16 mouse cellular contexts compared by ENCODE assay signal in the genomic region with DNA sequence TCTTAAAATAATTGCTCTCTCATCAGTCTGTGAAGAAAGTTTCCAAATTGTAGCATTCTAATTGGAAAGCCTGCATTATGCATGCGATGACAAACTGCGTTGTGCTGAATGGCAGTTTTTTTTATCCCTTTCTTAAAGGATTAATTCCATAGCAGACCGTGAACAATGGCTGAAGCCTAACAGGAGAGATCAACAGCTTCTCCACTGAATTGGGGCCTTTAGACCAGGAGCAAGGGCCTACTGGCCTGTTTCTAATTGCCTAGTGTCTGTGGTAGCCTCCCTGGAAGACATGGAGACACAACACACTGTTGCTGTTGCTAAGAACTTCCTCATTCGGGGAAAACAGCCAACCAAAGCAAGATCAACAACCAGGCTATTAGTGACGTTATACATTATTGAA.
DNase-seq lines count a peak whose midpoint lies in the region; ATAC-seq and TF ChIP-seq lines count a peak whose summit lies in the region.
"Had no signal": no experiment of that assay in that cellular context is flagged by ENCODE, and none has a peak within 500 bp of the region (broad histone marks: within the 10 kb centered on the region; RNA-seq: fewer than 3 reads in every experiment).

No protein-coding gene starts in this region.

- 20% methylated on average over 5 of the region's 5 CpGs for WGBS in forebrain, embryonic 10.5 days
- WGBS in forebrain, postnatal 0 days: 11% methylated on average over 5 of the region's 5 CpGs
- WGBS in forebrain, embryonic 16.5 days: 3% methylated on average over 5 of the region's 5 CpGs
- 5% methylated on average over 5 of the region's 5 CpGs for WGBS in midbrain, embryonic 13.5 days
- WGBS in heart, embryonic 12.5 days: 76% methylated on average over 5 of the region's 5 CpGs

- TF ChIP-seq EP300 in MEL (IDR thresholded peaks at IDR 0.05; ENCODE audit: low read depth in 1 of 2, low read length in 2 of 2): no peak

- no peak for TF ChIP-seq RAD21 in MEL (IDR thresholded peaks at IDR 0.05; ENCODE audit: low read depth, low read length)

- ATAC-seq in forebrain, postnatal 0 days: no peak
- peak; percentile 57; the same call in 1 of the 2 replicates for ATAC-seq in forebrain, embryonic 16.5 days
- 0 out of 2 replicates have a peak, but pooled peaks have one; percentile 24 for ATAC-seq in midbrain, embryonic 13.5 days
- no peak for ATAC-seq in heart, embryonic 12.5 days (ENCODE audit: insufficient number of reproducible peaks, low FRiP score)

- peak overlapping the region; percentile 79 for H3K27ac ChIP-seq in forebrain, embryonic 10.5 days
- no peak overlapping the region for H3K27ac ChIP-seq in forebrain, postnatal 0 days (ENCODE audit: low read depth, low read length)
- H3K27ac ChIP-seq in MEL (ENCODE audit: control insufficient read depth, low read depth, low read length): no peak overlapping the region
- no peak overlapping the region for H3K27ac ChIP-seq in forebrain, embryonic 16.5 days (ENCODE audit: low read length)
- peak overlapping the region; percentile 74 for H3K27ac ChIP-seq in midbrain, embryonic 13.5 days
- no peak overlapping the region for H3K27ac ChIP-seq in heart, embryonic 12.5 days (ENCODE audit: poor library complexity, severe bottlenecking)
- H3K27ac ChIP-seq: embryonic facial prominence, embryonic 15.5 days; kidney, embryonic 15.5 days; macrophage had no signal

- no peak overlapping the region for H3K4me2 ChIP-seq in forebrain, postnatal 0 days (ENCODE audit: low read depth)
- no peak overlapping the region for H3K4me2 ChIP-seq in forebrain, embryonic 16.5 days (ENCODE audit: low read length)
- H3K4me2 ChIP-seq in midbrain, embryonic 13.5 days (replicated peaks): no peak overlapping the region
- no peak overlapping the region for H3K4me2 ChIP-seq in heart, embryonic 12.5 days
- H3K4me2 ChIP-seq: embryonic facial prominence, embryonic 15.5 days; kidney, embryonic 15.5 days; lung, embryonic 14.5 days had no signal

- H3K4me1 ChIP-seq in forebrain, embryonic 10.5 days: peaks cover 40% of the 10 kb centered on the region
- peaks cover 11% of the 10 kb centered on the region for H3K4me1 ChIP-seq in forebrain, postnatal 0 days (ENCODE audit: insufficient read depth)
- H3K4me1 ChIP-seq in MEL (ENCODE audit: control insufficient read depth in 1 of 2, insufficient read depth in 2 of 2, low read length in 2 of 2): peaks cover 0 to 15% of the 10 kb centered on the region in 2 experiments; a peak in 3 of 4 replicates
- peaks cover 16% of the 10 kb centered on the region for H3K4me1 ChIP-seq in forebrain, embryonic 16.5 days (replicated peaks; ENCODE audit: control insufficient read depth, insufficient read depth, low read length)
- peaks cover 37% of the 10 kb centered on the region for H3K4me1 ChIP-seq in midbrain, embryonic 13.5 days (replicated peaks)
- H3K4me1 ChIP-seq in heart, embryonic 12.5 days (replicated peaks): peaks cover 23% of the 10 kb centered on the region

- no peaks in the 10 kb centered on the region for H3K36me3 ChIP-seq in forebrain, embryonic 10.5 days (replicated peaks)
- H3K36me3 ChIP-seq in forebrain, postnatal 0 days (ENCODE audit: insufficient read depth): no peaks in the 10 kb centered on the region
- peaks cover 0 to 10% of the 10 kb centered on the region in 2 experiments; a peak in 3 of 4 replicates for H3K36me3 ChIP-seq in MEL (ENCODE audit: control insufficient read depth in 1 of 2, insufficient read depth in 2 of 2, low read length in 2 of 2)
- H3K36me3 ChIP-seq in forebrain, embryonic 16.5 days (ENCODE audit: control insufficient read depth, insufficient read depth): no peaks in the 10 kb centered on the region
- no peaks in the 10 kb centered on the region for H3K36me3 ChIP-seq in midbrain, embryonic 13.5 days
- no peaks in the 10 kb centered on the region for H3K36me3 ChIP-seq in heart, embryonic 12.5 days
- H3K36me3 ChIP-seq: embryonic facial prominence, embryonic 15.5 days had no signal

- H3K4me3 ChIP-seq in forebrain, embryonic 10.5 days: peak overlapping the region; percentile 23; the same call in 1 of the 2 replicates
- no peak overlapping the region for H3K4me3 ChIP-seq in forebrain, postnatal 0 days (ENCODE audit: low read depth, low read length)
- no peak overlapping the region for H3K4me3 ChIP-seq in MEL (ENCODE audit: control insufficient read depth in 1 of 2, insufficient read depth in 1 of 2, low read depth in 2 of 2, low read length in 2 of 2)
- H3K4me3 ChIP-seq in forebrain, embryonic 16.5 days (replicated peaks; ENCODE audit: low read length): no peak overlapping the region
- no peak overlapping the region for H3K4me3 ChIP-seq in midbrain, embryonic 13.5 days (replicated peaks)
- H3K4me3 ChIP-seq in heart, embryonic 12.5 days: no peak overlapping the region
- H3K4me3 ChIP-seq: embryonic facial prominence, embryonic 15.5 days; kidney, embryonic 15.5 days had no signal

- H3K9me3 ChIP-seq in forebrain, embryonic 10.5 days: 0 out of 2 replicates have a peak, but pooled peaks cover 3% of the 10 kb centered on the region
- H3K9me3 ChIP-seq in forebrain, postnatal 0 days (ENCODE audit: low read length): no peaks in the 10 kb centered on the region
- no peaks in the 10 kb centered on the region for H3K9me3 ChIP-seq in MEL (replicated peaks; ENCODE audit: insufficient read depth, low read length)
- H3K9me3 ChIP-seq in forebrain, embryonic 16.5 days (ENCODE audit: control insufficient read depth, low read length): no peaks in the 10 kb centered on the region
- no peaks in the 10 kb centered on the region for H3K9me3 ChIP-seq in midbrain, embryonic 13.5 days
- H3K9me3 ChIP-seq in heart, embryonic 12.5 days (replicated peaks): no peaks in the 10 kb centered on the region
- H3K9me3 ChIP-seq: embryonic facial prominence, embryonic 15.5 days; kidney, embryonic 15.5 days had no signal

- intact Hi-C loops in heart, postnatal 14 days (cut with DNase I): no loop called here

- H3K9ac ChIP-seq in forebrain, postnatal 0 days: no peak overlapping the region
- H3K9ac ChIP-seq in MEL (ENCODE audit: control insufficient read depth, low read depth, low read length, poor library complexity, severe bottlenecking): no peak overlapping the region
- H3K9ac ChIP-seq in forebrain, embryonic 16.5 days (replicated peaks; ENCODE audit: low read depth, low read length): no peak overlapping the region
- no peak overlapping the region for H3K9ac ChIP-seq in midbrain, embryonic 13.5 days (replicated peaks)
- no peak overlapping the region for H3K9ac ChIP-seq in heart, embryonic 12.5 days
- H3K9ac ChIP-seq: embryonic facial prominence, embryonic 15.5 days; kidney, embryonic 15.5 days; lung, embryonic 14.5 days had no signal

- no peak for TF ChIP-seq CTCF in forebrain, postnatal 0 days (IDR thresholded peaks at IDR 0.05; ENCODE audit: low read depth)
- no peak for TF ChIP-seq CTCF in MEL (IDR thresholded peaks at IDR 0.05 in 2 of 3, conservative IDR thresholded peaks at IDR 0.05 in 1 of 3; ENCODE audit: control insufficient read depth in 1 of 3, insufficient read depth in 1 of 3, low read depth in 2 of 3, low read length in 3 of 3, poor library complexity in 1 of 3, severe bottlenecking in 1 of 3)

- peaks cover 60% of the 10 kb centered on the region for H3K27me3 ChIP-seq in forebrain, embryonic 10.5 days (ENCODE audit: poor library complexity, severe bottlenecking)
- no peaks in the 10 kb centered on the region for H3K27me3 ChIP-seq in forebrain, postnatal 0 days (ENCODE audit: insufficient read depth, low read length)
- H3K27me3 ChIP-seq in MEL (ENCODE audit: control insufficient read depth in 1 of 2, insufficient read depth in 2 of 2, low read length in 2 of 2): no peaks in the 10 kb centered on the region
- H3K27me3 ChIP-seq in forebrain, embryonic 16.5 days (replicated peaks; ENCODE audit: control insufficient read depth, insufficient read depth, low read length): no peaks in the 10 kb centered on the region
- no peaks in the 10 kb centered on the region for H3K27me3 ChIP-seq in midbrain, embryonic 13.5 days
- no peaks in the 10 kb centered on the region for H3K27me3 ChIP-seq in heart, embryonic 12.5 days (replicated peaks)
- H3K27me3 ChIP-seq: embryonic facial prominence, embryonic 15.5 days; kidney, embryonic 15.5 days had no signal

- peak; percentile 52 for DNase-seq in forebrain, embryonic 10.5 days (ENCODE audit: extremely low spot score, low spot score)
- DNase-seq in forebrain, postnatal 0 days: no peak
- DNase-seq in MEL (ENCODE audit: low read depth, low spot score): peak; percentile 24
- no peak for DNase-seq in neural tube, embryonic 10.5 days (ENCODE audit: extremely low spot score, low spot score)
- no peak for DNase-seq in heart, postnatal 14 days
- DNase-seq: adrenal gland, postnatal 25 days; cerebellum, adult 8-10 months; gastrocnemius, postnatal 10 days; lung, embryonic 14.5 days; right cerebral cortex, postnatal 4 days had no signal

- H3K79me2 ChIP-seq in MEL (ENCODE audit: control insufficient read depth, insufficient read depth, low read length, poor library complexity): no peaks in the 10 kb centered on the region

- no peak for TF ChIP-seq POLR2A in MEL (IDR thresholded peaks at IDR 0.05; ENCODE audit: control insufficient read depth in 1 of 2, insufficient read depth in 1 of 2, low read depth in 1 of 2, low read length in 2 of 2, poor library complexity in 1 of 2)

TF ChIP-seq in MEL, 35 proteins besides CTCF, POLR2A, EP300 and RAD21:
- TF ChIP-seq MAX (IDR thresholded peaks at IDR 0.05; ENCODE audit: low read length) (no peak), ETS1 (IDR thresholded peaks at IDR 0.05; ENCODE audit: low read depth, low read length) (no peak), SMC3 (IDR thresholded peaks at IDR 0.05; ENCODE audit: low read depth, low read length) (no peak), TAL1 (IDR thresholded peaks at IDR 0.05; ENCODE audit: low read length) (no peak)

Comparison
In these comparisons a context has a peak if more than half of its experiments do, and no peak if none do; other contexts are left out.
1. DNase-seq: peak in forebrain, embryonic 10.5 days (single experiment) and MEL (single experiment); none in forebrain, postnatal 0 days (single experiment), neural tube, embryonic 10.5 days (single experiment) and heart, postnatal 14 days (0 of 2).
2. H3K27ac ChIP-seq: peak in forebrain, embryonic 10.5 days (single experiment) and midbrain, embryonic 13.5 days (single experiment); none in forebrain, postnatal 0 days (single experiment), MEL (single experiment), forebrain, embryonic 16.5 days (single experiment) and heart, embryonic 12.5 days (single experiment).
3. ATAC-seq: peak in forebrain, embryonic 16.5 days (single experiment) and midbrain, embryonic 13.5 days (single experiment); none in forebrain, postnatal 0 days (single experiment) and heart, embryonic 12.5 days (single experiment).